Mouse (Mus musculus): Measurements from ENCODE around the gene Crmp1. TPM values are rescaled to one million over a fixed set of nuclear protein-coding genes. Genes with fewer than 3 reads are reported as not detected.

The Crmp1 gene
- total and polyA plus RNA-seq, 3 experiments = not detected

- H3K4me3 ChIP-seq (ENCODE audit: low read depth, low read length) = no peak overlapping the region
- no peak for DNase-seq (ENCODE audit: low spot score)
- H3K27me3 ChIP-seq (ENCODE audit: insufficient read depth, low read length) = no peaks in the 10 kb centered on the region
- TF ChIP-seq GATA1 (IDR thresholded peaks at IDR 0.05; ENCODE audit: borderline replicate concordance, low read length) (no peak), CTCF (IDR thresholded peaks at IDR 0.05; ENCODE audit: low read depth, low read length) (no peak)
- no peaks in the 10 kb centered on the region for H3K4me1 ChIP-seq (ENCODE audit: insufficient read depth, low read depth, low read length)
- peaks cover 61% of the 10 kb centered on the region for H3K9me3 ChIP-seq (replicated peaks)
- H3K36me3 ChIP-seq (replicated peaks) = no peaks in the 10 kb centered on the region
- ATAC-seq (ENCODE audit: extremely low read depth, insufficient number of reproducible peaks, low FRiP score, poor library complexity, severe bottlenecking) = no peak
Measured at GRCm38 (mm10) chr5:37246138-37246910, 4.6 kb downstream of the Crmp1 start.

- no peak overlapping the region for H3K4me3 ChIP-seq (ENCODE audit: low read depth, low read length)
- H3K27me3 ChIP-seq (ENCODE audit: insufficient read depth, low read length) = no peaks in the 10 kb centered on the region
- H3K9me3 ChIP-seq (replicated peaks) = peaks cover 55% of the 10 kb centered on the region
- TF ChIP-seq GATA2 (IDR thresholded peaks at IDR 0.05; ENCODE audit: borderline replicate concordance, low read depth, low read length) (no peak), GATA1 (IDR thresholded peaks at IDR 0.05; ENCODE audit: borderline replicate concordance, low read length) (no peak), CTCF (IDR thresholded peaks at IDR 0.05; ENCODE audit: low read depth, low read length) (no peak), TAL1 (conservative IDR thresholded peaks at IDR 0.05; ENCODE audit: low read depth, low read length) (no peak), POLR2AphosphoS5 (IDR thresholded peaks at IDR 0.05; ENCODE audit: insufficient replicate concordance, low read depth, low read length) (no peak)
- no peak for DNase-seq (ENCODE audit: low spot score)
- no peak for ATAC-seq (ENCODE audit: extremely low read depth, insufficient number of reproducible peaks, low FRiP score, poor library complexity, severe bottlenecking)
- H3K4me1 ChIP-seq (ENCODE audit: insufficient read depth, low read depth, low read length) = no peaks in the 10 kb centered on the region
- H3K36me3 ChIP-seq (replicated peaks) = no peaks in the 10 kb centered on the region
Measured at GRCm38 (mm10) chr5:37247456-37247855, 5.7 kb downstream of the Crmp1 start.

DNA sequence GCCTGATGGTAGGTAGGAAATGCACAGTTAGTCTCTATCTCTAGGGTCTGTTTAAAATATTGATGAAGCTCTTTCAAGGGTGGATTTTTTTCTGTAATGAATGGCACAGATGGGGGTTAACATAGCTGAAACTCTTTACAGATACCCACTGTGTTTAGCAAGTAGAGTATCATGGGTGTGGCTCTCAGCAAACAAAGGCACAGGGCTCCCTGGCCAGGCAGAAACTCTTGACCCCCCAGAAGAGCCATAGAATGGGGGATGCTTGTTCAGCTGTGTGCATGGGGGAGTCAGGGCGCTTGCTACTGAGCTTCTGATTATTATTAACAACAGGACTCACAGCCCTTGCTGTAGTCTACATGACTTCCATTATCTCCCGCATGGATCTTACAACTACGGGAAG is 7.1 kb downstream of the Crmp1 start:
- H3K27me3 ChIP-seq (ENCODE audit: insufficient read depth, low read length) = no peaks in the 10 kb centered on the region
- no peak for ATAC-seq (ENCODE audit: extremely low read depth, insufficient number of reproducible peaks, low FRiP score, poor library complexity, severe bottlenecking)
- H3K9me3 ChIP-seq (replicated peaks) = peaks cover 47% of the 10 kb centered on the region

GRCm38 (mm10) chr5:37251596-37251995 is 9.9 kb downstream of the Crmp1 start:
- TF ChIP-seq GATA1 (IDR thresholded peaks at IDR 0.05; ENCODE audit: borderline replicate concordance, low read length) = no peak
- no peak for TF ChIP-seq POLR2AphosphoS5 (IDR thresholded peaks at IDR 0.05; ENCODE audit: insufficient replicate concordance, low read depth, low read length)
- TF ChIP-seq GATA2 (IDR thresholded peaks at IDR 0.05; ENCODE audit: borderline replicate concordance, low read depth, low read length) = no peak
- no peak for TF ChIP-seq CTCF (IDR thresholded peaks at IDR 0.05; ENCODE audit: low read depth, low read length)
- no peaks in the 10 kb centered on the region for H3K27me3 ChIP-seq (ENCODE audit: insufficient read depth, low read length)
- no peak for DNase-seq (ENCODE audit: low spot score)
- no peak for ATAC-seq (ENCODE audit: extremely low read depth, insufficient number of reproducible peaks, low FRiP score, poor library complexity, severe bottlenecking)
- H3K4me1 ChIP-seq (ENCODE audit: insufficient read depth, low read depth, low read length) = no peaks in the 10 kb centered on the region
- no peak overlapping the region for H3K4me3 ChIP-seq (ENCODE audit: low read depth, low read length)
- peaks cover 31% of the 10 kb centered on the region for H3K9me3 ChIP-seq (replicated peaks)
- no peaks in the 10 kb centered on the region for H3K36me3 ChIP-seq (replicated peaks)

More for the DNA sequence above, 7.1 kb downstream of the Crmp1 start:
- H3K36me3 ChIP-seq (replicated peaks) = no peaks in the 10 kb centered on the region
- no peak for DNase-seq (ENCODE audit: low spot score)
- H3K4me3 ChIP-seq (ENCODE audit: low read depth, low read length) = no peak overlapping the region
- H3K4me1 ChIP-seq (ENCODE audit: insufficient read depth, low read depth, low read length) = no peaks in the 10 kb centered on the region
- TF ChIP-seq CTCF (IDR thresholded peaks at IDR 0.05; ENCODE audit: low read depth, low read length) (no peak), POLR2AphosphoS5 (IDR thresholded peaks at IDR 0.05; ENCODE audit: insufficient replicate concordance, low read depth, low read length) (no peak), GATA2 (IDR thresholded peaks at IDR 0.05; ENCODE audit: borderline replicate concordance, low read depth, low read length) (no peak), TAL1 (conservative IDR thresholded peaks at IDR 0.05; ENCODE audit: low read depth, low read length) (no peak), GATA1 (IDR thresholded peaks at IDR 0.05; ENCODE audit: borderline replicate concordance, low read length) (no peak)

GRCm38 (mm10) chr5:37252101-37252804 is 10.5 kb downstream of the Crmp1 start:
- no peak for DNase-seq (ENCODE audit: low spot score)
- no peak for ATAC-seq (ENCODE audit: extremely low read depth, insufficient number of reproducible peaks, low FRiP score, poor library complexity, severe bottlenecking)
- Histone ChIP-seq H3K4me3 (ENCODE audit: low read depth, low read length) (no peak overlapping the region), H3K36me3 (replicated peaks) (no peaks in the 10 kb centered on the region), H3K9me3 (replicated peaks) (peaks cover 29% of the 10 kb centered on the region), H3K4me1 (ENCODE audit: insufficient read depth, low read depth, low read length) (no peaks in the 10 kb centered on the region), H3K27me3 (ENCODE audit: insufficient read depth, low read length) (no peaks in the 10 kb centered on the region)
- TF ChIP-seq GATA1 (IDR thresholded peaks at IDR 0.05; ENCODE audit: borderline replicate concordance, low read length) = no peak
- TF ChIP-seq POLR2AphosphoS5 (IDR thresholded peaks at IDR 0.05; ENCODE audit: insufficient replicate concordance, low read depth, low read length) = no peak
- no peak for TF ChIP-seq TAL1 (conservative IDR thresholded peaks at IDR 0.05; ENCODE audit: low read depth, low read length)
- no peak for TF ChIP-seq CTCF (IDR thresholded peaks at IDR 0.05; ENCODE audit: low read depth, low read length)

GRCm38 (mm10) chr5:37254523-37254922 is 12.8 kb downstream of the Crmp1 start:
- no peak for TF ChIP-seq CTCF (IDR thresholded peaks at IDR 0.05; ENCODE audit: low read depth, low read length)
- no peak for TF ChIP-seq POLR2AphosphoS5 (IDR thresholded peaks at IDR 0.05; ENCODE audit: insufficient replicate concordance, low read depth, low read length)
- no peak for TF ChIP-seq GATA1 (IDR thresholded peaks at IDR 0.05; ENCODE audit: borderline replicate concordance, low read length)
- H3K4me3 ChIP-seq (ENCODE audit: low read depth, low read length) = no peak overlapping the region
- H3K4me1 ChIP-seq (ENCODE audit: insufficient read depth, low read depth, low read length) = no peaks in the 10 kb centered on the region
- peaks cover 24% of the 10 kb centered on the region for H3K9me3 ChIP-seq (replicated peaks)
- ATAC-seq (ENCODE audit: extremely low read depth, insufficient number of reproducible peaks, low FRiP score, poor library complexity, severe bottlenecking) (no peak), DNase-seq (ENCODE audit: low spot score) (no peak)
- no peaks in the 10 kb centered on the region for H3K27me3 ChIP-seq (ENCODE audit: insufficient read depth, low read length)
- no peaks in the 10 kb centered on the region for H3K36me3 ChIP-seq (replicated peaks)
